Mouse (Mus musculus): ENCODE measurements at regions not wholly inside any gene's neighbourhood (a gene's known extent, or its start where the extent isn't known, plus 50 kb on each side); places are given as distances from the start of the nearest gene placed in this dataset.

GRCm38 (mm10) chr1:121249081-121249480 is 83.3 kb downstream of the Insig2 start:
- no peaks in the 10 kb centered on the region for H3K9me3 ChIP-seq (replicated peaks; ENCODE audit: control insufficient read depth, low read length)
- WGBS, result 53% methylated on average over 1 of the region's 1 CpGs
- H3K27me3 ChIP-seq (ENCODE audit: control insufficient read depth, insufficient read depth, low read length), result no peaks in the 10 kb centered on the region
- H3K4me3 ChIP-seq (ENCODE audit: low read depth, low read length), result no peak overlapping the region
- H3K27ac ChIP-seq (replicated peaks; ENCODE audit: low read depth, low read length), result no peak overlapping the region
- H3K36me3 ChIP-seq (replicated peaks; ENCODE audit: control insufficient read depth, insufficient read depth, low read depth, low read length), result no peaks in the 10 kb centered on the region
- H3K4me1 ChIP-seq (ENCODE audit: control insufficient read depth, insufficient read depth, low read length), result no peaks in the 10 kb centered on the region
- ATAC-seq (replicated peaks; ENCODE audit: insufficient number of reproducible peaks, low FRiP score, low TSS enrichment, low read depth), result no peak
- no peak overlapping the region for H3K4me2 ChIP-seq (ENCODE audit: low read depth, low read length)
- H3K9ac ChIP-seq (replicated peaks; ENCODE audit: low read length), result no peak overlapping the region
- DNase-seq (ENCODE audit: low spot score), result peak; percentile 20

- Histone ChIP-seq H3K4me1 (ENCODE audit: control insufficient read depth, insufficient read depth, low read length) (no peaks in the 10 kb centered on the region), H3K9me3 (replicated peaks; ENCODE audit: control insufficient read depth, low read length) (no peaks in the 10 kb centered on the region), H3K9ac (replicated peaks; ENCODE audit: low read length) (no peak overlapping the region), H3K27me3 (ENCODE audit: control insufficient read depth, insufficient read depth, low read length) (no peaks in the 10 kb centered on the region), H3K4me3 (ENCODE audit: low read depth, low read length) (no peak overlapping the region), H3K36me3 (replicated peaks; ENCODE audit: control insufficient read depth, insufficient read depth, low read depth, low read length) (no peaks in the 10 kb centered on the region), H3K4me2 (ENCODE audit: low read depth, low read length) (no peak overlapping the region), H3K27ac (replicated peaks; ENCODE audit: low read depth, low read length) (no peak overlapping the region)
- DNase-seq (ENCODE audit: low spot score) (no peak), ATAC-seq (replicated peaks; ENCODE audit: insufficient number of reproducible peaks, low FRiP score, low TSS enrichment, low read depth) (no peak)
- WGBS, result 81% methylated on average over 4 of the region's 4 CpGs
These were observed 81.7 kb downstream of the Insig2 start for GRCm38 (mm10) chr1:121250686-121251085.

DNA sequence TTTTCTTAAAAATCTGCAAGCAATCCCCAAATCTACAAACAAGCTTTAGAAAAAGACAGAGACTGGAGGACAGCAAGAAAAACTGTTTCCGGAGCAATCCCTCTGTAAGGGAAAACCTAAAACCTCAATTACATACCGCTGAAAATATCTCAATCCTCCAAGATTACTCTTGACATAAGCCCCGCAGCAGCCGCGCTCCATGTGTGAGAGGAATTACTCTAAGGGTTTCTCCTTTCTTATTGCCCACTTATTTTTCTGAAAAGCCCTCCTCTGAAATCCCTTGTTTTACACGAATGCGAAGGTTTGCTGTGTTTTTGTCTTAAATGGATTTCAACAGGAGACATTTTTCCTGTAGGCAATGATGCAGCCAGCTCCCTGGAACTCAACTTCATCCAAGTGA is 80.3 kb downstream of the Insig2 start:
- H3K4me1 ChIP-seq (ENCODE audit: control insufficient read depth, insufficient read depth, low read length), result no peaks in the 10 kb centered on the region
- no peaks in the 10 kb centered on the region for H3K36me3 ChIP-seq (replicated peaks; ENCODE audit: control insufficient read depth, insufficient read depth, low read depth, low read length)
- H3K27ac ChIP-seq (replicated peaks; ENCODE audit: low read depth, low read length), result no peak overlapping the region
- no peak overlapping the region for H3K9ac ChIP-seq (replicated peaks; ENCODE audit: low read length)
- no peaks in the 10 kb centered on the region for H3K27me3 ChIP-seq (ENCODE audit: control insufficient read depth, insufficient read depth, low read length)
- H3K4me2 ChIP-seq (ENCODE audit: low read depth, low read length), result no peak overlapping the region
- no peak for ATAC-seq (replicated peaks; ENCODE audit: insufficient number of reproducible peaks, low FRiP score, low TSS enrichment, low read depth)
- 75% methylated on average over 7 of the region's 7 CpGs for WGBS
- DNase-seq (ENCODE audit: low spot score), result peak; percentile 7
- no peaks in the 10 kb centered on the region for H3K9me3 ChIP-seq (replicated peaks; ENCODE audit: control insufficient read depth, low read length)
- H3K4me3 ChIP-seq (ENCODE audit: low read depth, low read length), result no peak overlapping the region

DNA sequence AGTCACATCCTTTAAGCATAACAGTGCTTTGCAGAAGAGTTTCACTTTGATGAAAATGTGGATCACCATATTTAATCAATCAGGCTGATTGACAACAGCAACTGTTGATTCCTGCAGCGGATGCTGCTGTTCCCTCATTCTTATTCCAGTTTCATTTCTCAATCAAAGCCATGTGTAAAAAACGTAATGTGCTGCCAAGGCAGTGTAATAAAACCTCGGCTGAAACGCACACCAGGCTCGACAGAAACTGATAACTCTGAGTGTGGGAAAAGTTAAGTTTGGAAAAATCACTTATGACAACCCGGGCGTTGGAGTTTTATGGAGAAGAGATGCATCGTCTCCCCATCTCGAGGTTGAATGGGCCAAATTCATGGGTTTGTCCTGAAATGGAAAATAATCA is 78.2 kb downstream of the Insig2 start:
- ATAC-seq (replicated peaks; ENCODE audit: insufficient number of reproducible peaks, low FRiP score, low TSS enrichment, low read depth) (no peak), DNase-seq (ENCODE audit: low spot score) (peak; percentile 24)
- H3K9me3 ChIP-seq (replicated peaks; ENCODE audit: control insufficient read depth, low read length), result no peaks in the 10 kb centered on the region
- H3K27me3 ChIP-seq (ENCODE audit: control insufficient read depth, insufficient read depth, low read length), result no peaks in the 10 kb centered on the region
- H3K4me3 ChIP-seq (ENCODE audit: low read depth, low read length), result no peak overlapping the region
- 71% methylated on average over 9 of the region's 9 CpGs for WGBS
- no peak overlapping the region for H3K9ac ChIP-seq (replicated peaks; ENCODE audit: low read length)
- no peaks in the 10 kb centered on the region for H3K4me1 ChIP-seq (ENCODE audit: control insufficient read depth, insufficient read depth, low read length)
- H3K4me2 ChIP-seq (ENCODE audit: low read depth, low read length), result no peak overlapping the region
- no peaks in the 10 kb centered on the region for H3K36me3 ChIP-seq (replicated peaks; ENCODE audit: control insufficient read depth, insufficient read depth, low read depth, low read length)
- H3K27ac ChIP-seq (replicated peaks; ENCODE audit: low read depth, low read length), result no peak overlapping the region
